In the genomic region with DNA sequence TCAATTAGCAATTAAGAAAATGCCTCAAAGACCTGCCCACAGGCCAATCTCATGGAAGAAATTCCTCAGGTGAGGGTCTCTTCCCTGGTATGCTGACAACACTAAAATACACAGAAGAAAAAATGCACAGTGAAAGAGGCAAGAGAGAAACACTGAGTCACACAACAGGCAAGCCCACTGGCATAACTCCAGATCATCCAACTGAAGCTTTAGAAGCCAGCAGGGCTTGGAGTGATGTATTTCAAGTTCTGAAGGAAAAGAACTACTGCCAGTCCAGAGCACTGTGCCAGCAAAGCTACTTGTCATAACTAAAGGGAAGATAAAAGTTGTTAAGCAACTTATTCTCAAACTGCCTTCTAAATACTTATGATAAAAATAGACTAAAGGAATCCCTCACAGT, we compare ENCODE assay signal across 11 mouse cellular contexts. TPM values are rescaled to one million over a fixed set of nuclear protein-coding genes. Genes with fewer than 3 reads are reported as not detected.
DNase-seq lines count a peak whose midpoint lies in the region; ATAC-seq lines count a peak whose summit lies in the region.
"Had no signal": no experiment of that assay in that cellular context is flagged by ENCODE, and none has a peak within 500 bp of the region (broad histone marks: within the 10 kb centered on the region; RNA-seq: fewer than 3 reads in every experiment).

No protein-coding gene starts in this region.

- no peak overlapping the region for H3K9ac ChIP-seq in kidney, embryonic 16.5 days (replicated peaks; ENCODE audit: low read length)
- H3K9ac ChIP-seq: kidney, embryonic 15.5 days had no signal

- no peak overlapping the region for H3K4me3 ChIP-seq in heart, embryonic 10.5 days
- H3K4me3 ChIP-seq in kidney, embryonic 16.5 days (ENCODE audit: low read length), result no peak overlapping the region
- H3K4me3 ChIP-seq: kidney, embryonic 15.5 days had no signal

- no peak overlapping the region for H3K27ac ChIP-seq in heart, embryonic 10.5 days
- no peak overlapping the region for H3K27ac ChIP-seq in kidney, embryonic 16.5 days (ENCODE audit: low read length)
- H3K27ac ChIP-seq: kidney, embryonic 15.5 days had no signal

- no peaks in the 10 kb centered on the region for H3K9me3 ChIP-seq in heart, embryonic 10.5 days
- H3K9me3 ChIP-seq in kidney, embryonic 16.5 days (ENCODE audit: low read length), result no peaks in the 10 kb centered on the region
- H3K9me3 ChIP-seq: kidney, embryonic 15.5 days had no signal

- ATAC-seq in kidney, embryonic 16.5 days (ENCODE audit: low FRiP score, low TSS enrichment), result no peak
- ATAC-seq: forebrain, embryonic 14.5 days had no signal

- DNase-seq in heart, adult 18-20 months, result peak; percentile 56 to 64
- DNase-seq in heart, embryonic 10.5 days (ENCODE audit: low spot score), result no peak
- peak; percentile 88 for DNase-seq in 3T3-L1 (ENCODE audit: low read depth, low spot score)
- DNase-seq in adrenal gland, postnatal 25 days, result peak; percentile 26
- peak; percentile 21 for DNase-seq in heart, postnatal 25 days (ENCODE audit: low spot score)
- DNase-seq in kidney, postnatal 25 days, result no peak
- no peak for DNase-seq in T-cell, adult 2 months (ENCODE audit: low spot score)
- DNase-seq: cerebellum, adult 11-12 months had no signal

- intact Hi-C loops in heart, postnatal 25 days (cut with DNase I), result loop anchor here (2.0 kb wide), 1 partner anchor 15 kb away; no protein-coding TSS in a partner anchor

- H3K4me2 ChIP-seq in kidney, embryonic 16.5 days (replicated peaks; ENCODE audit: low read depth, low read length), result no peak overlapping the region
- H3K4me2 ChIP-seq: kidney, embryonic 15.5 days had no signal

- peaks cover 97% of the 10 kb centered on the region for H3K36me3 ChIP-seq in heart, embryonic 10.5 days
- peaks cover 67% of the 10 kb centered on the region for H3K36me3 ChIP-seq in kidney, embryonic 16.5 days (ENCODE audit: insufficient read depth, low read length)

- H3K27me3 ChIP-seq in heart, embryonic 10.5 days (ENCODE audit: insufficient read depth, poor library complexity, severe bottlenecking), result no peaks in the 10 kb centered on the region
- no peaks in the 10 kb centered on the region for H3K27me3 ChIP-seq in kidney, embryonic 16.5 days (ENCODE audit: insufficient read depth, low read length)
- H3K27me3 ChIP-seq: kidney, embryonic 15.5 days had no signal

- H3K4me1 ChIP-seq in heart, embryonic 10.5 days, result peaks cover 14% of the 10 kb centered on the region
- H3K4me1 ChIP-seq in kidney, embryonic 16.5 days (ENCODE audit: insufficient read depth, low read length), result no peaks in the 10 kb centered on the region
- H3K4me1 ChIP-seq: kidney, embryonic 15.5 days had no signal

RNA-seq across cellular contexts. Expression of a gene that starts 16.3 kb away (rescaled TPM):
- 10 to 100 TPM; 30.0 to 34.9 TPM for total RNA-seq in heart, adult 18-20 months (2021)
- 118 and 134 TPM in 2 replicates for polyA plus RNA-seq in heart, embryonic 10.5 days (2016; fragmentation: Nextera tagmentation; extraction: Ambion mirVana)
- total RNA-seq in adrenal gland, postnatal 25 days (2021), result 60.4 and 77.0 TPM in 2 replicates
- total RNA-seq in heart, postnatal 25 days (2021), result 10 to 100 TPM; 32.2 to 36.0 TPM
- polyA plus RNA-seq in kidney, embryonic 16.5 days (2015; fragmentation: Nextera tagmentation; extraction: Ambion mirVana), result 130 and 139 TPM in 2 replicates

RNA-seq across cellular contexts. Expression of a gene that starts 39.0 kb away (rescaled TPM):
- 1 to 10 TPM; 2.5 to 3.0 TPM for total RNA-seq in heart, adult 18-20 months (2021)
- polyA plus RNA-seq in heart, embryonic 10.5 days (2016; fragmentation: Nextera tagmentation; extraction: Ambion mirVana), result 33.1 and 39.6 TPM in 2 replicates
- 12.1 and 12.3 TPM in 2 replicates for total RNA-seq in adrenal gland, postnatal 25 days (2021)
- 1 to 10 TPM; 3.1 to 3.4 TPM for total RNA-seq in heart, postnatal 25 days (2021)
- polyA plus RNA-seq in kidney, embryonic 16.5 days (2015; fragmentation: Nextera tagmentation; extraction: Ambion mirVana), result 47.1 and 50.8 TPM in 2 replicates

Comparison
In these comparisons a context has a peak if more than half of its experiments do, and no peak if none do; other contexts are left out.
1. DNase-seq: peak in heart, adult 18-20 months (2 of 2), 3T3-L1 (single experiment), adrenal gland, postnatal 25 days (single experiment) and heart, postnatal 25 days (single experiment); none in heart, embryonic 10.5 days (single experiment), kidney, postnatal 25 days (0 of 2) and T-cell, adult 2 months (single experiment).